Mouse (Mus musculus): ENCODE data around the gene Prrt4.

DNA sequence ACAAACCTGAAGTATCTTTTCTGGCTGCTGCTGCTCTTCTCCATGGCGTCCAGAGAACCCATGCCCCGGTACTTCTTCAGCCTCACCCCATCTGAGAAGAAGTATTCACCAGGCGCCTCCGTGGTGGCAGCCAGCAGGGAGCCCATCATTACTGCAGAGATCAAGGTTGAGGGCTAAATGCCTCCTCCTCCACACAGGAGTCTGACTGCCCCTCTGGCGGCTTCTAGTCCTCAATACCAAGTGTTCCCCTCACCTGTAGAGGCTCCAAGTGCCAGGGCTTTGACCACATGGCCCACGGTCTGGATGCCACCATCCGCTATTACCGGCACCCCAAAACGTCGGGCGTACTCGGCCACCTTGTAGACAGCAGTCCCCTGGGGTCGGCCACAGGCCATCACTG is 23.7 kb upstream of the Prrt4 start:
- TF ChIP-seq POLR2A (IDR thresholded peaks at IDR 0.05; ENCODE audit: borderline replicate concordance, insufficient read depth, low read length), result no peak
- no peak for TF ChIP-seq CTCF (IDR thresholded peaks at IDR 0.05; ENCODE audit: borderline replicate concordance, insufficient read depth, low read depth, low read length)
